Mouse (Mus musculus): ENCODE measurements around the gene Rnf180. TPM values are rescaled to one million over a fixed set of nuclear protein-coding genes. Genes with fewer than 3 reads are reported as not detected.
A peak's percentile ranks its signal among the peaks of the same experiment; 100 is the strongest.

Rnf180 gene
- polyA plus RNA-seq, 1 experiment from 2014 or later = 5.9 TPM

DNA sequence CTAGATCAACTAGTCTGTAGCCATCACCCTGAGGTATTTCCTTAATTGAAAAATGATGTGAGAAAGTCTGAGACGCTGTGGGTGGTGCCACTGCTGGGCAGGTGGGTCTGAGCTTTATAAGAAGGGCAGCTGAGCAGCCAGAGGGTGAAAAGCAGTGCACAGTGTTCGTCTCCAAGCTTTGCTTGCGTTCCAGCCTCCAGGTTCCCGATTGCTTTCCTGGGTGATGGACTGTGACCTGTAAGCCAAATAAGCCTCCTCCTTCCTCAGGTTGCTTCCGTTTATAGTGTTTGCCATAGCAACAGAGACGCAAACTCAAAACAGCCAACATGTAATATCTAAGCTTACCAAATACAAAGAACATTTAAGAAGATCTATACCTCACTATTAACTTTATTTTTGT, 162.2 kb downstream of the Rnf180 start:
- Histone ChIP-seq H3K9ac (replicated peaks; ENCODE audit: low read depth, low read length) (no peak overlapping the region), H3K27ac (ENCODE audit: low read length) (no peak overlapping the region), H3K36me3 (ENCODE audit: control insufficient read depth, insufficient read depth, low read length) (no peaks in the 10 kb centered on the region), H3K9me3 (ENCODE audit: control insufficient read depth, low read depth, low read length) (no peaks in the 10 kb centered on the region), H3K4me3 (ENCODE audit: low read depth, low read length) (no peak overlapping the region), H3K4me2 (replicated peaks; ENCODE audit: low read depth, low read length) (no peak overlapping the region), H3K4me1 (ENCODE audit: control insufficient read depth, insufficient read depth, low read length) (no peaks in the 10 kb centered on the region), H3K27me3 (ENCODE audit: control insufficient read depth, insufficient read depth, low read length) (no peaks in the 10 kb centered on the region)
- WGBS = 68% methylated on average over 6 of the region's 6 CpGs
- no peak for ATAC-seq (ENCODE audit: insufficient number of reproducible peaks, insufficient read depth, low FRiP score, low read depth)

DNA sequence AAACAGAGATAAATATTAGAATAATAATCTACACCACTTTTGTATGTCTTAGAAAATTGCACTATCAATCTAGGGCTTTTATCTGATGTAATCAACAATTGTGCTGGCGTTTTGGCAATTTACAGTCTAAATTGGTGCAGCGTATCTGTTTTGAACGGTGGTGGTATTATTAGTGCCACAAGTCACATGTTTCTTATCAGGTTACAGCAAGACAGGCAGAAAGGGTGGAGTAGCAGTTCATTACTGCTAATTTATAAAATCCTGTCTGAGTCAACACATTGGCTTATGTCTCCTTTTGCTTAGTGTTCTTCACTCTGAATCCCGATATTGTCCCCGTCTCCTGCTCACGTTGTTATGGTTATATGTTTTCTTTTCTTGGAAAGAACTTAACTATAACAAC, 164.5 kb downstream of the Rnf180 start:
- no peak overlapping the region for H3K4me3 ChIP-seq (ENCODE audit: low read depth, low read length)
- H3K36me3 ChIP-seq (ENCODE audit: control insufficient read depth, insufficient read depth, low read length) = no peaks in the 10 kb centered on the region
- no peaks in the 10 kb centered on the region for H3K9me3 ChIP-seq (ENCODE audit: control insufficient read depth, low read depth, low read length)
- WGBS = 83% methylated on average over 6 of the region's 6 CpGs
- no peak for ATAC-seq (ENCODE audit: insufficient number of reproducible peaks, insufficient read depth, low FRiP score, low read depth)
- H3K4me1 ChIP-seq (ENCODE audit: control insufficient read depth, insufficient read depth, low read length) = no peaks in the 10 kb centered on the region
- no peak overlapping the region for H3K9ac ChIP-seq (replicated peaks; ENCODE audit: low read depth, low read length)
- no peak overlapping the region for H3K4me2 ChIP-seq (replicated peaks; ENCODE audit: low read depth, low read length)
- H3K27ac ChIP-seq (ENCODE audit: low read length) = no peak overlapping the region
- H3K27me3 ChIP-seq (ENCODE audit: control insufficient read depth, insufficient read depth, low read length) = no peaks in the 10 kb centered on the region

DNA sequence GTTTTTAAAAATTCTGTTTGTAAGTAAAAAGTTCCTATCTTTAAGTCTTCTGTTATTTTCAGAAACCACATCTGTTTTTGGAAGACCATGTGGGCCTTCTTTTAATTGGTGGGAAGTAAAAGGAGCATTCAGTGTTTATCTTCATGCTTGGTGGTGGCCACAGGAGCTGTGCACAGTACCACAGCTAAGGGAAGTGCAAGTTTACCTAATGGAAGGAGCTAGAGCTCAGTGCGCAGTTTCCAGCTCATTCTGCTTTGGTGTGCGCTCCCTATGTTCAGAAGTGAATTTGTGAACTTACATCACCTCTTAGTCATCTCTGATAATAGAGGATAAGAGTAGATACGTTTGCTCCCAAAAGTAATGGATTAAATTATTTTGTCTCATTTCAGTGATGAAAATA, 172.5 kb downstream of the Rnf180 start:
- Histone ChIP-seq H3K36me3 (ENCODE audit: control insufficient read depth, insufficient read depth, low read length) (no peaks in the 10 kb centered on the region), H3K27me3 (ENCODE audit: control insufficient read depth, insufficient read depth, low read length) (no peaks in the 10 kb centered on the region), H3K9ac (replicated peaks; ENCODE audit: low read depth, low read length) (no peak overlapping the region), H3K4me1 (ENCODE audit: control insufficient read depth, insufficient read depth, low read length) (no peaks in the 10 kb centered on the region), H3K9me3 (ENCODE audit: control insufficient read depth, low read depth, low read length) (no peaks in the 10 kb centered on the region), H3K4me2 (replicated peaks; ENCODE audit: low read depth, low read length) (no peak overlapping the region), H3K27ac (ENCODE audit: low read length) (no peak overlapping the region), H3K4me3 (ENCODE audit: low read depth, low read length) (no peak overlapping the region)
- WGBS = 75% methylated on average over 3 of the region's 3 CpGs
- ATAC-seq (ENCODE audit: insufficient number of reproducible peaks, insufficient read depth, low FRiP score, low read depth) = no peak

DNA sequence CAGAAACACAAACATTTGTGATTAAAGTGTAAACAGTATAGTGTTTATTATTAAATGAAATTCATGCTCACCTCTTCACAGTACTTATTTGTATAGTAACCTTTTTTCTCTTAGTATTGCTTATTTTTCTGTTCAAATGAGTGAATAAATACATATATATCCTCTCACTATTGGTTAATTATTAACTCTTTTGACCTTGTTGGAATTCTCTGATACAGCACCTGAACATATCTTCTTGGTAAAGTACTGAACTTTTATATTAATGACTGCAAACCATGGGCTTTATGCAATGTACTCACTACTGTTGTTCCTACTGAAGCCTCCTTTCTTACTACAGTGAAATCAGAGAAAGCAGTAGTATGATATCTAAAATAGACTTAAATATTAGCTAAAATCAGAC, 173.0 kb downstream of the Rnf180 start:
- H3K27me3 ChIP-seq (ENCODE audit: control insufficient read depth, insufficient read depth, low read length) = no peaks in the 10 kb centered on the region
- no peak overlapping the region for H3K4me3 ChIP-seq (ENCODE audit: low read depth, low read length)
- no peaks in the 10 kb centered on the region for H3K9me3 ChIP-seq (ENCODE audit: control insufficient read depth, low read depth, low read length)
- H3K27ac ChIP-seq (ENCODE audit: low read length) = no peak overlapping the region
- H3K36me3 ChIP-seq (ENCODE audit: control insufficient read depth, insufficient read depth, low read length) = no peaks in the 10 kb centered on the region
- H3K4me1 ChIP-seq (ENCODE audit: control insufficient read depth, insufficient read depth, low read length) = no peaks in the 10 kb centered on the region
- peak; percentile 42; the same call in 1 of the 2 replicates for ATAC-seq (ENCODE audit: insufficient number of reproducible peaks, insufficient read depth, low FRiP score, low read depth)
- no peak overlapping the region for H3K4me2 ChIP-seq (replicated peaks; ENCODE audit: low read depth, low read length)
- H3K9ac ChIP-seq (replicated peaks; ENCODE audit: low read depth, low read length) = no peak overlapping the region

DNA sequence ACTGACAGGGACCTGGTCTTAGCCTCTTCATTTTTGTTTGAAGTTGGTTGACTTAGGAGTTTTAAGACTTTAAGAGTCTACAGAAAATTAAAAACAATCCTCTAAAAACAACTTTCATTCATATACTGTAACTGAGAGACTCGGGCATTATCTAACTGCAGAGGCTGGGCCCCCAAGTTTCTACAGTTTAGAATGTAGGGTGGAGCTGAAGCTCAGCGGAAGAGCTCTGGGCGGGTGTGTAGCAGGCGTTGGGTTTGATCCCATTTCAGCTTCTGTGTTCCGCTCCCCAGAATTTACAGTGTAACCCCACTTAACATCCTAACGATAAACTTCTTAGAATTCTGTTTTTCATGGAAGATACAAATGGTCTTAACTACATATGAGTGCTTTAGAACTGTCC, 183.0 kb downstream of the Rnf180 start:
- H3K27me3 ChIP-seq (ENCODE audit: control insufficient read depth, insufficient read depth, low read length) = no peaks in the 10 kb centered on the region
- H3K4me2 ChIP-seq (replicated peaks; ENCODE audit: low read depth, low read length) = no peak overlapping the region
- ATAC-seq (ENCODE audit: insufficient number of reproducible peaks, insufficient read depth, low FRiP score, low read depth) = no peak
- no peak overlapping the region for H3K9ac ChIP-seq (replicated peaks; ENCODE audit: low read depth, low read length)
- H3K4me3 ChIP-seq (ENCODE audit: low read depth, low read length) = no peak overlapping the region
- no peaks in the 10 kb centered on the region for H3K36me3 ChIP-seq (ENCODE audit: control insufficient read depth, insufficient read depth, low read length)
- H3K4me1 ChIP-seq (ENCODE audit: control insufficient read depth, insufficient read depth, low read length) = no peaks in the 10 kb centered on the region
- WGBS = 84% methylated on average over 6 of the region's 6 CpGs
- H3K9me3 ChIP-seq (ENCODE audit: control insufficient read depth, low read depth, low read length) = no peaks in the 10 kb centered on the region
- H3K27ac ChIP-seq (ENCODE audit: low read length) = no peak overlapping the region

DNA sequence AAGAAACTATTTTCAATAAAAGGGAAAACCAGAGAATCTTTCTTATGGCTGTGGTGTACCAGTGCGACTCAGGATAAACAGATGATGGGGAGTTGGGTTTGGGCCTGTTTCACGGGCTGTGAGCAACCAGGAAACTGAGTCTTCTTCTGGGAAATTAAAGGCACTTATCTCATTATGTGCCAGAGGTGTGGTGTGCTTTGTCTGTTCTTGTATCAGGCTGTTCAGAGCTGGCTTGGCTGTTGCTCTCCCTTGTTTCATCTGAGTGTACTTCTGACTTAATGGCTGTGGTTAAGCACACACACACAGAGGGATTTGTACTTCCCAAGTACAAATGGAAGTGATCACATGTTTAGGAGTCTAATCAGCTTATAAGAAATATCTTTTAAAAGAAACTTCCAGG, 190.2 kb downstream of the Rnf180 start:
- no peaks in the 10 kb centered on the region for H3K36me3 ChIP-seq (ENCODE audit: control insufficient read depth, insufficient read depth, low read length)
- H3K27ac ChIP-seq (ENCODE audit: low read length) = no peak overlapping the region
- no peak overlapping the region for H3K4me3 ChIP-seq (ENCODE audit: low read depth, low read length)
- H3K4me2 ChIP-seq (replicated peaks; ENCODE audit: low read depth, low read length) = no peak overlapping the region
- no peaks in the 10 kb centered on the region for H3K4me1 ChIP-seq (ENCODE audit: control insufficient read depth, insufficient read depth, low read length)
- H3K9me3 ChIP-seq (ENCODE audit: control insufficient read depth, low read depth, low read length) = no peaks in the 10 kb centered on the region
- no peak overlapping the region for H3K9ac ChIP-seq (replicated peaks; ENCODE audit: low read depth, low read length)
- H3K27me3 ChIP-seq (ENCODE audit: control insufficient read depth, insufficient read depth, low read length) = no peaks in the 10 kb centered on the region
- ATAC-seq (ENCODE audit: insufficient number of reproducible peaks, insufficient read depth, low FRiP score, low read depth) = no peak
- WGBS = 72% methylated on average over 2 of the region's 2 CpGs

DNA sequence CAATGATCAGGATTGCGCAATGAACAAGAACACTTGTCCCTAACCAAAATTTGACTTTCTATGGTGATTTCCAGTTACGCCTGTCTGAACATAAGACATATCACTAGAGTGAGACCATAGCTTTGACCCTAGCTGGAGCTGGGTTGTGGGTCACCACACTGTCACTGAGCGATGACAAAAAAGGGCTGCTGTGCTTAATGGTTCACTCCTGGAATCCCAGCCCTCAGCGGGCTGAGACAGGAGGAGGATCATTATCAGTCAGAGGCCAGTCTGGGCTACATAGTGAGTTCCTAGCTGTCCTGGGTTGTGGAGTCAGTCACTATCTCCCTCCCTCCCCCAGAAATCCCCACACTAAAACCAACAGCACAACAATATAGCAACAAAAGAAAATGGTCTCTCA, 193.9 kb downstream of the Rnf180 start:
- no peaks in the 10 kb centered on the region for H3K36me3 ChIP-seq (ENCODE audit: control insufficient read depth, insufficient read depth, low read length)
- H3K4me1 ChIP-seq (ENCODE audit: control insufficient read depth, insufficient read depth, low read length) = no peaks in the 10 kb centered on the region
- 81% methylated on average over 4 of the region's 4 CpGs for WGBS

DNA sequence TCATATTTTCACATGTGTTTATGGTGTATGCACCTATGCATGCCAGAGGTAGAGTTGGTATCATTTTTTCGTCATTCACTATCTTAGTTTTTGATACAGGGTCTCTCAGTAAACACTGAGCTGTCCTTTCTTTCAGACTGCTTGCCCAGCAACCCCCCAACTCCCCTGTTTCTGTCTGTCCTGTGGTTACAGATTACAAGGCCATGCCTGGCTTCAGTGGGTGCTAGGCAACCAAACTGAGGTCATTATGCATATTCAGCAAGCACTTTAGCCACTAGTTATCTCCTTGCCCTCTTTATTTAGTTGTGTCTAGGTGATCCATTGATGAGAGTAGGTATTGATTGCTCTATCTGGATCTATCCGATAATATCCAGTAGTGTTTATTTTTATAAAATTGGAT, 198.3 kb downstream of the Rnf180 start:
- H3K4me1 ChIP-seq (ENCODE audit: control insufficient read depth, insufficient read depth, low read length) = no peaks in the 10 kb centered on the region
- no peak overlapping the region for H3K4me3 ChIP-seq (ENCODE audit: low read depth, low read length)
- H3K9me3 ChIP-seq (ENCODE audit: control insufficient read depth, low read depth, low read length) = no peaks in the 10 kb centered on the region
- H3K27ac ChIP-seq (ENCODE audit: low read length) = no peak overlapping the region
- no peak for ATAC-seq (ENCODE audit: insufficient number of reproducible peaks, insufficient read depth, low FRiP score, low read depth)
- H3K9ac ChIP-seq (replicated peaks; ENCODE audit: low read depth, low read length) = no peak overlapping the region
- H3K36me3 ChIP-seq (ENCODE audit: control insufficient read depth, insufficient read depth, low read length) = no peaks in the 10 kb centered on the region
- H3K27me3 ChIP-seq (ENCODE audit: control insufficient read depth, insufficient read depth, low read length) = no peaks in the 10 kb centered on the region
- 61% methylated on average over 2 of the region's 2 CpGs for WGBS
- no peak overlapping the region for H3K4me2 ChIP-seq (replicated peaks; ENCODE audit: low read depth, low read length)

More for the DNA sequence above, 193.9 kb downstream of the Rnf180 start:
- Histone ChIP-seq H3K4me2 (replicated peaks; ENCODE audit: low read depth, low read length) (no peak overlapping the region), H3K9ac (replicated peaks; ENCODE audit: low read depth, low read length) (no peak overlapping the region), H3K4me3 (ENCODE audit: low read depth, low read length) (no peak overlapping the region), H3K27me3 (ENCODE audit: control insufficient read depth, insufficient read depth, low read length) (no peaks in the 10 kb centered on the region), H3K9me3 (ENCODE audit: control insufficient read depth, low read depth, low read length) (no peaks in the 10 kb centered on the region), H3K27ac (ENCODE audit: low read length) (no peak overlapping the region)
- ATAC-seq (ENCODE audit: insufficient number of reproducible peaks, insufficient read depth, low FRiP score, low read depth) = no peak

DNA sequence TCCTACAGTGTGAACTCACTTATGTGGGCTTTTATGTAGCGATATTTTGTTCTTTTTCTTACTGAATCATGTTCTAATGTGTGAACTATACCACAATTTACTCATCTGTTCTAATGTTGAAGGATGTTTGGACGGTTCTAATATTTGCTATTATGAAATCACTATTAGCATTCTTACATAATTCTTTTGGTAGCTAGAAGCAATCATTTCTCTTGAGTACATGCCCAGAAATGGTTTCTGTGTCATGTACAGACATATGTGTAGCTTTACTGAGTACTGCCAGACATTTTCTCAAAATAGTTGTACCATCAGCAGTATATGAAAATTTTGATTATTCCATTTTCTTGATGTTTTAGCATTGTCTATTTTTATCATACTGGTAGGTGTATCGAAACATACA, 205.3 kb downstream of the Rnf180 start:
- Histone ChIP-seq H3K9ac (replicated peaks; ENCODE audit: low read depth, low read length) (no peak overlapping the region), H3K4me3 (ENCODE audit: low read depth, low read length) (no peak overlapping the region), H3K27me3 (ENCODE audit: control insufficient read depth, insufficient read depth, low read length) (no peaks in the 10 kb centered on the region), H3K4me2 (replicated peaks; ENCODE audit: low read depth, low read length) (no peak overlapping the region), H3K9me3 (ENCODE audit: control insufficient read depth, low read depth, low read length) (no peaks in the 10 kb centered on the region), H3K27ac (ENCODE audit: low read length) (no peak overlapping the region), H3K36me3 (ENCODE audit: control insufficient read depth, insufficient read depth, low read length) (no peaks in the 10 kb centered on the region), H3K4me1 (ENCODE audit: control insufficient read depth, insufficient read depth, low read length) (no peaks in the 10 kb centered on the region)
- no peak for ATAC-seq (ENCODE audit: insufficient number of reproducible peaks, insufficient read depth, low FRiP score, low read depth)
- 91% methylated on average over 3 of the region's 3 CpGs for WGBS

All from stomach, embryonic 14.5 days (tissue).